Mouse (Mus musculus): Measurements from ENCODE around the gene Cfap54.

Cfap54 gene

DNA sequence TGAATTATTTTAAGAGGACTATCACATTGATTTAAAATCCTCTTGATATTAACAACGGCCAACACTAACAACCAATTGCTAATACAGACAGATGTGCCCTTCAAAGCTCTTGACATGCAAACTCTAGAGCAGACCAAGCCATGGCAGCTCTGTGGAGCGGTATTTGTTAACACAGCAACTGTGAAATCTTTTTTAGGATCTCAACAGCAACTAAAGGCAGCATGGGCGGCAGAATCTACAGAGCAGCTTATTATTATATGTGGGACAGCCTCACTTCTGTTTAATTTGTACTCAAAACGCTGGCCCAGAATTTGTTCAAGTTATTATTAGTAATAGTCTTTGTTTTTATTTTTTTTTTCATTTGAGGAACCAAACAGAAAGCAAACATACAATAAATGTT lies 28.1 kb downstream of the Cfap54 start:
- no peak for DNase-seq (ENCODE audit: low spot score)

DNA sequence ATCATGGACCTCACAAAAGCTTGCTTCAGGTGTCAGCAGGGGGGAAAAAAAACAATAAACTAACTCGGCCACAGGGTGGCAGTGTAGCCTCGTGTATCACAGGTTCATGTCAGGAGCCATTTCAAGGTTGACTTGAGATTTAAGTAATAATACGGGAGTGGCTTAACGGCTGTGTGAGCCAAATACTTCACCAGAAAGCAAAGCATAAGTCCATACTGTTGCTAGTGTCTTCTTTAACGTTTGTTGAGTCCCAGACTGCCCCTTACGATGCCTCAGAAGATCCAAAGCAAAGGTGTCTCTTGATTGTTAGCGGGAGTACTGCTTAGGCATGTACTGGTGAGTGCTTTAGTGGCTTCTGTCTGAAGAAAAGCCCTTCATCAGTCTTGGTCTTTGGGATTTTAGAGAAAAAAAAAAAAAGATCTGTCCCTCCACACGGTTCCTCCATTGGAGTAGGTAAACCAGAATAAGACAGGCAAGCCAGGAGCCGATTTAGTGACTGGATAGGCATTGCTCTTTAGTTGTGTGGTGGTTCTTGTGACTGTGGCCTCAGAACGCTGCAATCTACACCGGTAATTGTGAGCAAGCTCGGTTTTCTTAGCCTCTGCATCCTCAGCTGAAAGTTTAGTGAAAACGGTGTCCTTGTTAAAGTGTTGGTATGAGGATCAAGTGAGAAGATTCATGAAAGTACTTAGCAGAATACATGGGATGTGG lies 30.2 kb downstream of the Cfap54 start:
- peak; percentile 74 for DNase-seq (ENCODE audit: low spot score)

DNA sequence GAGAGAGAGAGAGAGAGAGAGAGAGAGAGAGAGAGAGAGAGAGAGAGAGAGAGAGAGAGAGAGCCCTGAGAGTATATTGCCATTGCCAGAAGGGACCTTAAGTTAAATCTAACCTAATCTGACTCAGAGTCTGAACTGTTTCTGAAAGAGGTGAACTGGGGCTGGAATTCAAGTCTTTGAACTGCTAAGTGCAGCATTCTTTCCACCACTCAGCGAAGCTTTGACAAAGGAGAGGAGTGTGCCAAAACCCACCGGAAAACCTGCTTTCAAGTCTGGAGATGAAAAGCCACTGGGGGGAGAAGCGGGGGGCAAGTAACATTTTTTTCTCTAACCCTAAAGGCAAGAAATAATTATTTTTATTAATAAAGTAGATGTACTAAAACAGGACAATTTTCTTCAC lies 30.8 kb downstream of the Cfap54 start:
- DNase-seq (ENCODE audit: low spot score), result no peak

DNA sequence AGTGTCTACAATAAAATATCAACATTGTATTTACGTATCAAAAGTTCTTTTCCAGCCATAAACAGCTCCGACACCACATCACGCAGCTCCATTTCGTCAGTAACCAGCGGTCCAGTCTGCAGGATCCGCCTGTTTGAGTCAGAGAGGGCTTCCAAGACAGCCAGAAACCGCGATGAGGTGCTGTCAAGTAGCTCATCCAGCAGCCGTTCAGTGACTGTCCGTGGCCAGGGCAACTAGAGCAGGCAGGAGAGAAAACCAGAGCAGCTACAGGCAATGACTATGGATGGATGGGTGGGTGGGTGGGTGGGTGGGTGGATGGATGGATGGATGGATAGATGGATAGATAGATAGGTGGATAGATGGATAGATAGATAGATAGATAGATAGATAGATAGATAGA lies 38.2 kb downstream of the Cfap54 start:
- DNase-seq (ENCODE audit: low spot score), result no peak

DNA sequence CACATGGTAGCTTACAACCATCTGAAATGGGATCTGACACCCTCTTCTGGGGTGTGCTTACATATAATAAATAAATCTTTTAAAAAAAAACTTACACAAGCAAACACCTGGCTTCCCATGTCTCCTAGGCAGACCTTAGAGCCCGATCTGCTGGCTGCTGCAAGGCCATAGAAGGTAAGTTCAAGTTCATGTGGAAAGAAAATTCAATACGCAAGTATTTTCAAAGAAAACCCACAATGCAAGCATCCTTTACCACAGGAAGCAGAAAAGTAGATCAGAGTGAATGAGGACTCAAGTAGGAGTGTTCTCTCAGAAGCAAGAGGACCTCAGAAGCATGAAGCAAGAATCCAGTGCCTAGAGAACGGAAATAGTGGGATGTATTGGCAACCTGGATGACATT lies 39.6 kb downstream of the Cfap54 start:
- DNase-seq (ENCODE audit: low spot score), result no peak

DNA sequence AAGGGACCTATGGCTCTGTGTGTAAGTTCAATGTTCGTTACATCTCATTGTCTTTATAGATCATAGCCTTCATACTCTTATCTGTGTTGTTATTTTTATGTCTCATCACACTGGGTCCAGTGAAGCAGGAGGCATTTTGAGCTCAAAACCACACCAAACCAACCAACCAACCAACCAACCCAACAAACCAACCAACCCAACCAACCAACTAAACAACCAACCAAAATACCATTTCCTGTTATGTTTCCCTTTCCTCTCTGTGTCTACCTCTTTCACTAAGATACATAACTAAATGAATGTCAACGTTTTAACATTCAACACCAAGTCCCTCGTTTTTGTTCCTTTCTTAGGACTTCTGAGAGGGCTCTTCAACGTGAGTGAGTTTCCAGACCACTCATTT lies 40.0 kb downstream of the Cfap54 start:
- no peak for DNase-seq (ENCODE audit: low spot score)

- no peak for DNase-seq (ENCODE audit: low spot score)
Observed at GRCm38 (mm10) chr10:93036532-93036931, 44.9 kb downstream of the Cfap54 start.

GRCm38 (mm10) chr10:93035489-93035888 lies 45.9 kb downstream of the Cfap54 start:
- no peak for DNase-seq (ENCODE audit: low spot score)

DNA sequence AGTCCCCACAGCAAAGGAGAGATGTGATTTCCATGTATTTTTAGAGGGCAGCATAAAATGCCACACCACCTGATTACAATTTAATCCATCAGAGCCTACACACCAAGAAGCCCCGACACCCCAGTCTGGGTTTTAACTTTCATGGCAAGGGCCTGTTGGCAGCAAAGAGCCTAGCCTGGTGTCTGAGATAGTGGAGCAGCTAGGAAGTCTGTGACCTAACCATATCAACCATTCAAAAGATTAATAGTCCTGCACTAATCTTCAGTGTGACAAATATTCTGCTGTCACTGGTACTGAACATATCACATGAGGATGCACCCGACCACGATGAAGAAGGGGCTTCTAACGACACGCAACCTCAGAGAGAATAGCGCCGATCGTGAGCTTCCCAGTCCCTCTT lies 58.1 kb downstream of the Cfap54 start:
- no peak for DNase-seq (ENCODE audit: low spot score)

- peak; percentile 53 for DNase-seq (ENCODE audit: low spot score)
Observed at GRCm38 (mm10) chr10:93014059-93014795, 67.2 kb downstream of the Cfap54 start.

DNA sequence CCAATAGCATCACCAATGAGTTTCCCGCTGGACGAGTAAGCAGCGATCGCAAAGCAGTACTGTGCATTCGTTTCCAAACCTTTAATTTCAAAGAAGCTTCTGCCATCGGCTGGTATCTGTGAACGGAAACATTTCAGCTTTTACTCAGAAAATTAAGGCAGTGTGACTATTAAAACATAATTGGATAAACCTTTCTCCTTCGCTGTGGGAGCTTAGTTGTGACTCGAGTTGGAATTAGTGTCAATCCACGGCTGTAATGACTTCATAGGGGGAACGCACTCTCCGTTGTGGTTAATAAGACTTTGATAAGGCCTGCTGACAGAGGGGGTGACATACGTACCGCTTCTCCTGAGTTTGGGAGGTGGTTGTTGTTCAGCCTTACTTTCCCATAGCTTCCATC lies 70.3 kb downstream of the Cfap54 start:
- DNase-seq (ENCODE audit: low spot score), result no peak

DNA sequence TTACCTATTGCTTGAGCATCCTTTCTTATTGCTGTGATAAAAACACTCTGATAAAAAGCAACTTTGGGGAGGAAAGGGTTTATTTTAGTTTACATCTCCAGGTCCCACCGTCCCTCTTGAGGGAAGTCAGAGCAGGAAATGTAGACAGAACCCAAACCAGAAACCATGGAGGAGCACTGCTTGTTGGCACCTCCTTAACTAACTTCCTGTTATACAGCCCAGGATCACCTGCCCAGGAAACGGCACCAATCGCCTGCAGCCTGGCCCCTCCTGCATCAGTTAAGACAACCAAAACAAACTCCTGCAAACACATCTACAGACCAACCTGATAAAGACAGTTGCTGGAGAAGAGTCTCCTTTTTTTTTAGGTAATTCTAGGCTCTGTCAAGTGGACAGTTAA lies 74.4 kb downstream of the Cfap54 start:
- DNase-seq (ENCODE audit: low spot score), result no peak

- no peak for DNase-seq (ENCODE audit: low spot score)
Observed at GRCm38 (mm10) chr10:93006405-93006804, 75.0 kb downstream of the Cfap54 start.

DNA sequence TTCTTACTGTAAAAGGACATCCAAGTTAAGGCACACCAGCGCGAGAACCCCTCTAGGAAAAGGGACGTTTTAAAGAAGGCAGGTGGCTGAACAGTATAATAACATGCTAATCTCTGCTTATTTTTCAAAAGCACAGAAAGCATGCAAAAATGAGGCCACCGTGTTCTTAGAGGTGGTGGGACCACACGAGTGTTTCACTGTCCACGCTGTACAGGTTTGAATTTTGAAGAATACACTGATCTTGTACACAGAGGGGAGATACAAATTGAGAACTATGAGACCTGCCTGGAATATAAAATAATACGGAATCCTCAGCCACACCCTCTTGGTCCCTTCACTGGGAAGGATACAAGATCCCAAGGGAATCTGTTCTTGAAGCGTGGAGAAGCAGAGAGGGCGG lies 82.9 kb downstream of the Cfap54 start:
- DNase-seq (ENCODE audit: low spot score), result no peak

DNA sequence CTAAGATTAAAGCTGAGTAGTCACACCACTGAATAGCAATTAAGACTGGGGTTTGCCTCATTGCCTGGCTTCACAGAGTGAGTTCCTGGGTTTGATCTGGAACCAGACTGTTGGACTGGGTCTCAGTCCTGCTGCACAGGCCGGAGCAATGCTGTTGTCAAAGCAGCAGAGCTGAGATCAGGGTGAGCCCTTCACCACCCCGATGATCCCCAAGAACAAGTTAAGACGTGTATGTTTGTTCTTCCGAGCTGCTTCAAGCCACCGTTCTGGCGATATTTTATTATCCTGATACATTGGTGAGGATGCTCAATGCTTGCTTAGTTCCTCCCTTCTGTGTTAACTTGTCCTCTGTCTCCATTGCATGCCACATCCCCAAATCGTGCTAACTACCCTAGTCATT lies 86.2 kb downstream of the Cfap54 start:
- DNase-seq (ENCODE audit: low spot score), result no peak

- DNase-seq (ENCODE audit: low spot score), result no peak
Observed at GRCm38 (mm10) chr10:92994340-92994739, 87.1 kb downstream of the Cfap54 start.

- DNase-seq (ENCODE audit: low spot score), result no peak
Observed at GRCm38 (mm10) chr10:92992526-92992925, 88.9 kb downstream of the Cfap54 start.

GRCm38 (mm10) chr10:92990576-92990975 lies 90.8 kb downstream of the Cfap54 start:
- no peak for DNase-seq (ENCODE audit: low spot score)

- no peak for DNase-seq (ENCODE audit: low spot score)
Observed at GRCm38 (mm10) chr10:92965134-92965533, 116.3 kb downstream of the Cfap54 start.

- DNase-seq (ENCODE audit: low spot score), result no peak
Observed at GRCm38 (mm10) chr10:92950044-92950443, 131.4 kb downstream of the Cfap54 start.

DNA sequence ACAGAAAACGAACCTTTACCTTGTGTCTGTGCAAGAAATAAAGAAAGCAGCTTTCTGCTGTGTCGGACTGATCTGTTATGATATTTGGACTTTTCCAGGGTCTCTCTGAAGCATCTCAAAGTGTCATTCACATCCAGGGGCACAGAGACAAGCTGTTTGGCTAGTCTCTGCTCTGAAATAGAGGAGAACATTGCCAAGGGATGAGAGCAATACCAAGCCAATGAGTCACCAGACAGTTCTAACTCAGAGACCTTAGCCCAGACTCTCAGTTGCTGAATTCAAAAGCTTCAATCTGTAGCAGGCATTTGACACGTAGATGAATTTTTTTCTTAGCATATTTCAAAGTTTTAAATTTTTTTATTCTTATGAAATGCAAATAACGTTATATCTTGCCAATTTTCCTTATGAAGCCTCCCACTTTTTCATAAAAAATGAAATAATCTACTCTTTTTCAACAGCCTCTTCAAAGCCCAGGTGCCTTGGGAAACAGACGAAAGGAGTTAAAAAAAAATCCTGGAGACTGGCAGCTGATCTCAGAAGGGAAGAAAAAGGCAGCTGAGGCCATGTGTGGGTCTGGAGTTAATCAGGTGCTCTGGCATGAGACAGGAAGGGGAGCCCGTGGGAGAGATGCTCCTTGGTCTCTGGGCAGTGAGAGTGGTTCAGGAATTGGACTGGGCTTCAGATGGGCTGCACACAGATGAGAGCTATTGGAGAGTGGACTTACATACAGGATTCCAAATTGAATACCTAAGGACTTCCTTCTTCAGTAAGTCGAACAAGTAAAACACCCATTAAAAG lies 138.4 kb downstream of the Cfap54 start:
- DNase-seq (ENCODE audit: low spot score), result no peak

DNA sequence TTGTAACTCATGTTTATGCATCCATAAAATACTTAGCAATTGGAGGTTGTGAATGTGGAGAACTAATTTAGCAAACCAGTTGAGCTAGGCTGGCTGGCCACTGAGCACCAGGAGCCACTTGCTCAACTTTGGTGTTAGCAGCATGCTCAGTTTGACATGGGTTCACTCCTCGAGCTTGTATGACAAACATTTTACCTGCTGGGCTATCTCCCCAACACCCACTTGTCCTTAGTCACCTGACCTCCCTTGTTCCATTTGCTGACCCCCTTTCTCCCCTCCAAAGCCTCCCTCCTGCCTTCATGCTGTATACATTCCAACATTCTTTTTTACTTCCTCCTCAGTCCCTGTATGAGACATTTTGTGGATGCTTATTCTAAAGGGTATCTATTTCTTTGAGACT lies 139.8 kb downstream of the Cfap54 start:
- DNase-seq (ENCODE audit: low spot score), result no peak

DNA sequence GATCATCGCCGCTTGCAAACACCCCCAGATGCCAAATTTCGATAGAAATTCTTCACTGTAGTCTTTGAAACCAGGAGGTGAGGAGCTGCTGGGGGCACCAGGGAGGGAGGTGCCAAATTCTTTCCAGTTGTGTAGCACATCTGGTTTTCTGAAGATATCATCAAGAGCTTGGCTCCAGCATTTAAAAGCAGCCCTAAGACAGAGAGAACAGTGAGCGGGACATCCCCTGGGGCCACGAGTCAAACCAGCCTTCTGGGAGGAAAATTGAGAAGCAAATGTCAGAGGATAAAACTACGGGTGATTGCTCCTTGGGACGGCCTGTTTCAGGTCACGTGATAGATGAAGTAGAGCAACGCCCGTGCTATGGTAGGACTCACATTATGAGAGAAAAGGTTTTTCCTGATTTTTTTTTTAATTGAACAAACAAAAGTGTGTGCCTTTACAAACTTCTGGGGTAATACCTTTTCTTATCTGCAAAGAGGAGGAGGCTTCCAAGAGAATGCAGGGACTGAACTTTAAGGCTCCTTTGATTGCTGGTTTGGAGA lies 143.6 kb downstream of the Cfap54 start:
- no peak for DNase-seq (ENCODE audit: low spot score)

All from c-Kit-positive CD71-positive TER-119-positive erythroid progenitor cells, embryonic 14.5 days (primary cell).